Mouse (Mus musculus): ENCODE measurements around the gene Fam19a1. TPM values are rescaled to one million over a fixed set of nuclear protein-coding genes. Genes with fewer than 3 reads are reported as not detected.

Gene Fam19a1
- 5.7 and 8.0 TPM in 2 replicates for polyA plus RNA-seq (2015; fragmentation: Nextera tagmentation; extraction: Ambion mirVana)

DNA sequence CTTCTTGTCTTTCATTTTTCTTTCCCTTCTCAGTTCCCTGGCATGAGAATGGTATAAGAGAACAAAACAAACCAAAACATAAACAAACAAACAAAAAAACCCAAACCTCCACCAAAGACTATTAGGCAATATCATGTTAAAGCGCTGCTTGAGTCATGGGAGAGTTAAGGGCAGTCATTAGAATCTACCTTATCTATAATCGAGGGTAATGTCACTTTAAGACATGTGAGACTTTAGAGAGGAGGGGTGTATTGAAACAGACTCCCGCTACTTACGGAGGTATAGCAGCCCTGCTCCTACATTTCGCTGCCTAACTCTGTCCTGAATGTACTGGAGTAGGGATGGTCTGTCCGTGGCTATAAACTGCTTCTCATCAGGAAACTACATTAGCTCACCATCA lies at the start of gene Fam19a1:
Fam19a1 (plus strand) TSS at position 301 of the 400 bp plus-strand sequence.
- peak within 1 kb of the TSS; percentile 20 for H3K4me3 ChIP-seq
- WGBS: 34% methylated on average over 6 of the region's 6 CpGs
- H3K9me3 ChIP-seq (replicated peaks): no peaks in the 10 kb centered on the region
- peak within 1 kb of the TSS; percentile 34; the same call in 1 of the 2 replicates for H3K9ac ChIP-seq
- H3K4me1 ChIP-seq: peaks cover 30% of the 10 kb centered on the region
- H3K27ac ChIP-seq: no peak within 1 kb of the TSS
- no peaks in the 10 kb centered on the region for H3K36me3 ChIP-seq (ENCODE audit: poor library complexity, severe bottlenecking)
- ATAC-seq: no peak
- H3K27me3 ChIP-seq: peaks cover 12% of the 10 kb centered on the region
- H3K4me2 ChIP-seq: peak within 1 kb of the TSS; percentile 38; the same call in 1 of the 2 replicates

DNA sequence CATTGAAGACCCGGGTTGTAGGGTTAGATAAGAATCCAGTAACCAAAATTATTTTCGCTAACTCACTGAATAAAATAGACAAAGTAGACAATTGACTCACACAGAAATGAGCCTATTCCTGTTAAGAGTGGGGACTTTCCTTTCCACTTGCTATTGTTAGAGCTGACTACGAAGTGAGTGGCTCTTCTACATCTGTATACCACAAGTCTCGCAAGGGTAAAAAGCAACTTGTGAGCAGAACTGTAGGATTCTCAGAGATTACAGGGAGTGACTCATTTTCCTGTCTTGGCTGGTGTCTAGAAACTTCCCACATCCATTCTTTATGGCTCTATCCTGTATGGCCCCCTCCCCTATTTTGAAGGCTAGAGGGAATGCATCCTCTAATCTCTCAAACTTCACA lies 41.9 kb upstream of the Fam19a1 start:
- 90% methylated on average over 4 of the region's 4 CpGs for WGBS

DNA sequence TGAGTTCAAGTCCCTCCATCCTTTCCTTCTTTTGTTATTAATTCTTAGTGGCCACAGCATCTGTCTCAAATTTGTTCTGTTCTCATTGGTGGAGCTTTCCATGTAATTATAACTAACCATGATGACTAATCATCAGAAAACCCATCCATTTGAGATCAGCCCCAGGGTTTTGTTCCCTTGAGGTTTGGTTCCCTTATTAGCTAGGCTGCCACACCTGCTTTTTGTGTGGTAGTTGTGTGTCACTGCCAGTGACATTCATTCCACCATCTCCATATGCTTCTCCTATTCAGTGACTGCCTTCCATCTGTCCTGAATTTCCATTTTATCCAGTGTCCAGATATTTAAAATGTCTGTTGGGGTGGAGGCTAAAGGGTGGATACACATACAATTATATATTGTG lies 41.4 kb upstream of the Fam19a1 start:
- H3K36me3 ChIP-seq (ENCODE audit: poor library complexity, severe bottlenecking): no peaks in the 10 kb centered on the region
- no peaks in the 10 kb centered on the region for H3K27me3 ChIP-seq
- no peak overlapping the region for H3K9ac ChIP-seq
- no peak overlapping the region for H3K4me3 ChIP-seq
- no peak overlapping the region for H3K27ac ChIP-seq
- H3K4me1 ChIP-seq: no peaks in the 10 kb centered on the region
- H3K9me3 ChIP-seq (replicated peaks): no peaks in the 10 kb centered on the region
- ATAC-seq: no peak
- no peak overlapping the region for H3K4me2 ChIP-seq

More for the DNA sequence above, 41.9 kb upstream of the Fam19a1 start:
- ATAC-seq: no peak
- H3K36me3 ChIP-seq (ENCODE audit: poor library complexity, severe bottlenecking): no peaks in the 10 kb centered on the region
- H3K9me3 ChIP-seq (replicated peaks): no peaks in the 10 kb centered on the region
- no peaks in the 10 kb centered on the region for H3K27me3 ChIP-seq
- no peaks in the 10 kb centered on the region for H3K4me1 ChIP-seq
- no peak overlapping the region for H3K4me3 ChIP-seq
- H3K4me2 ChIP-seq: no peak overlapping the region
- H3K27ac ChIP-seq: no peak overlapping the region
- H3K9ac ChIP-seq: no peak overlapping the region

DNA sequence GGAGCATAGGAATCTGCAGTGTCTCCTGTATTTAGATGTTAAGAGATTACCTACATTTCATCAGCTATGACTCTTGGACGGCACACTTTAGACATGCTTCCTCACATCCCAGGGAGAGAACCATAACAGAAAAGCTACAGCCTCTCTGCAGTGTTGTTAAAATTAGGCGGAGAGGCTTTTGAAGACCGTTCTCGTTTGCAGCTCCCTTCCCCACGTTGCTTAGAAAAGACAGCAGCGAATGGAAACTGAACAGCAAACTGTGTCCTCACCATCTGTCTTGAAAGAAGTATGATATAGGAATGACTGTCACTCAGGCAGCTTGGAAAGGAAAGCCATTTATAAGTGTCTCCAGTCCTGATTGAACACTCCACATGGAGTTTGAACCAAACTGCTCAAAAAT lies 23.0 kb upstream of the Fam19a1 start:
- H3K9ac ChIP-seq: no peak overlapping the region
- no peaks in the 10 kb centered on the region for H3K36me3 ChIP-seq (ENCODE audit: poor library complexity, severe bottlenecking)
- 79% methylated on average over 6 of the region's 6 CpGs for WGBS
- H3K27ac ChIP-seq: no peak overlapping the region
- H3K4me3 ChIP-seq: no peak overlapping the region
- no peaks in the 10 kb centered on the region for H3K27me3 ChIP-seq
- no peak for ATAC-seq
- no peaks in the 10 kb centered on the region for H3K9me3 ChIP-seq (replicated peaks)
- H3K4me1 ChIP-seq: no peaks in the 10 kb centered on the region
- no peak overlapping the region for H3K4me2 ChIP-seq

DNA sequence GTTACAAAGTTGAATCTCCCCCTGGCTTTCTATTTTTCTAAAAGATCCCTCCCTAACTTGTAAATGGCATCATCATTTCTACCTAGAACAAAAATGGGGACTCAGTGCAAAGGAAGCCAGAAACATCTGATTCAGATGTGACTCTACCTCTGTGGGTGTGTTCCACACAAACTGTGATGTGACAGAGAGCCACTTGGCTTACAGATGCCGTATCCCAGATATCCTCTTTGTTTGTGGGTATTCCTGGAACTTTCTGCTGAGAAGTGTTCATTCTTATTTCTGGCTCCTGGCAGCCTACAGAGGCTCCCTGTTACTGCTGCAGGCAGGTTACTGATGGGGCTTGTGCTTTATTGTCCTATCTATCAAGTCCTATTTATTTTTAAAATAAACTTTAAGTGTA lies 19.2 kb upstream of the Fam19a1 start:
- Histone ChIP-seq H3K36me3 (ENCODE audit: poor library complexity, severe bottlenecking) (no peaks in the 10 kb centered on the region), H3K27ac (no peak overlapping the region), H3K9ac (no peak overlapping the region), H3K4me2 (no peak overlapping the region), H3K27me3 (no peaks in the 10 kb centered on the region), H3K4me3 (no peak overlapping the region), H3K9me3 (replicated peaks) (no peaks in the 10 kb centered on the region), H3K4me1 (no peaks in the 10 kb centered on the region)
- ATAC-seq: no peak
- 84% methylated on average over 1 of the region's 1 CpGs for WGBS

DNA sequence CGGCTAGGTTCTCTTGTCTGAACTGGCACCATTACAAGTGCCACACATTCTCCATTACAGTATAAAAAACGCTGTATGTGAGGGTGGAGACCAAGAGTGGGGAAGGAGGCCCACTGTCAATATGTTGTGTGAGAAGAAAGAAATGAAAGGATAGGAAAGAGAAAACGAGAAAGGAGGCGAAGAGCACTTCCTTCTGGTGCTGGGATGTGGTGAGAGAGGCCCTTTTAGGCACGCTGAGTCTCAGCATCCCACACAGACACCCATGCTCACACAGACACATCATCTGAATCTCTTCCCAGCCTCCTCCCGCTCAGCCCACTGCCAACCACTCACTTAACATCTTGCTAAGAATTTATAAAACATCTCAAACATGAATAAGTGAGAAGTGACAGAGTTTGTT lies 14.7 kb upstream of the Fam19a1 start:
- Histone ChIP-seq H3K9ac (no peak overlapping the region), H3K27ac (no peak overlapping the region), H3K4me1 (no peaks in the 10 kb centered on the region), H3K4me3 (no peak overlapping the region), H3K9me3 (replicated peaks) (no peaks in the 10 kb centered on the region), H3K4me2 (no peak overlapping the region), H3K36me3 (ENCODE audit: poor library complexity, severe bottlenecking) (no peaks in the 10 kb centered on the region), H3K27me3 (no peaks in the 10 kb centered on the region)
- no peak for ATAC-seq
- 89% methylated on average over 6 of the region's 6 CpGs for WGBS

DNA sequence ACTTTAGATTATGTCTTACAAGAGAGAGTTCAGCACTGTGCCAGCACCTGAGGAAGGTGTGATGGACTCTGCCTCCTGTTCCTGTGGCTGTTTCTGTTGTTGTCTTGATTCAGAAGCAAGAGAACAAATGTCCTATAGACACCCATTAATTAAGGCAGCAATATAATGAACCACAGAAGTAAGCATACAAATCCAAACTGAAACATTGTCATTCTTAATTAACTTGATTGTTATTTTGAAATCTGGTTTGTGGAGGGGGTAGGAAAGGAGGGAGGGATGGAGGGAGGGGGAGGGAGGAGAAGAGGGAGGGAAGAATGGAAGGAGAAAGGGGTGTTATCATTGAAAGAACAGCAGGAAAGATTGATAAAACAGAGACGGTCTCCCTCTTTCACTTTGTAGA lies 1.3 kb upstream of the Fam19a1 start:
- H3K9ac ChIP-seq: no peak overlapping the region
- H3K4me2 ChIP-seq: no peak overlapping the region
- H3K27me3 ChIP-seq: peaks cover 11% of the 10 kb centered on the region
- H3K36me3 ChIP-seq (ENCODE audit: poor library complexity, severe bottlenecking): no peaks in the 10 kb centered on the region
- H3K27ac ChIP-seq: no peak overlapping the region
- ATAC-seq: no peak
- peaks cover 24% of the 10 kb centered on the region for H3K4me1 ChIP-seq
- WGBS: 65% methylated on average over 1 of the region's 1 CpGs
- H3K9me3 ChIP-seq (replicated peaks): no peaks in the 10 kb centered on the region
- no peak overlapping the region for H3K4me3 ChIP-seq

DNA sequence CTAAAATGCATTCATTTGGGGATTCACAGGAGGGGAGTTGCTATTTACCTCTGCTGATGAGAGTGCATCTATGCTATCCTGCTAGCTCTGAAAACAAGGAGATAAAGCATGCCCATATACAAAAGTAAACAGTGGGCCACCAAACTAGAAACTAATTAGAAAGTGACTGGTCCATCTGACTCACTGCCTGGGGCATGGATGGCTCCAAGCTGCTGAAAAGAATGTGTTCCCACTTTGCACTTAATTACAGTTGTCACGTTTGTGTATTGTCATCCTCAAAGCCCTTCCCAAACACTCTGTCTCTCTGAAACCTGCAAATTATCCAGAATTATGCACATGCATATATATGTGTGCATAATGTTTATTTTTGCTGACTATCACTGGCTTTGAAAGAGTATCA lies 1.2 kb downstream of the Fam19a1 start:
- Histone ChIP-seq H3K9ac (no peak overlapping the region), H3K4me3 (0 out of 2 replicates have a peak overlapping the region, but pooled peaks have one; percentile 6)

DNA sequence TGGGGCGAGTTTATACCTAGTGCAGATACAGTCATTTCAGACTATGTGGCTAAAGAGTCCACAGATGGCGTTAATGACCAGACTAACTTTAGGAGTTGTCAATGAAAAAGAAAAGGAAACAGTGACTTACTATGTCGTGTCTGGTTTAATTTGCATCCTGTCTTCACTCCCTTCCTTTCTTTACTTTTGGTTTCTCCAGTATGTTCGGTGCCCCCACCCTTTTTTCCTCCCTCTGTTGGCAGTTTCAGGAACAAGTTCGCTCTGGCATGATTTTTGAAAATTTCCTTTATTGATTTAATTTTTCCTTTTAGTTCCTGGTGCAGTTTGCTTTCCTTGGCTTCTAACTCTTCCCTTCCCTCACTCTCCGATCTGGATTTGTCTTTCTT lies 3.2 kb downstream of the Fam19a1 start:
- Histone ChIP-seq H3K9me3 (replicated peaks) (no peaks in the 10 kb centered on the region), H3K9ac (peak overlapping the region; percentile 75), H3K4me1 (peaks cover 30% of the 10 kb centered on the region), H3K4me3 (peak overlapping the region; percentile 59), H3K27me3 (peaks cover 14% of the 10 kb centered on the region), H3K36me3 (ENCODE audit: poor library complexity, severe bottlenecking) (no peaks in the 10 kb centered on the region), H3K27ac (no peak overlapping the region), H3K4me2 (peak overlapping the region; percentile 96)
- WGBS: 7% methylated on average over 6 of the region's 6 CpGs
- ATAC-seq: no peak; the same call in 1 of the 2 replicates

More for the DNA sequence above, 1.2 kb downstream of the Fam19a1 start:
- 6% methylated on average over 1 of the region's 1 CpGs for WGBS
- Histone ChIP-seq H3K27me3 (peaks cover 14% of the 10 kb centered on the region), H3K4me1 (peaks cover 30% of the 10 kb centered on the region), H3K9me3 (replicated peaks) (no peaks in the 10 kb centered on the region), H3K4me2 (peak overlapping the region; percentile 11; the same call in 1 of the 2 replicates), H3K27ac (no peak overlapping the region), H3K36me3 (ENCODE audit: poor library complexity, severe bottlenecking) (no peaks in the 10 kb centered on the region)
- no peak; the same call in 1 of the 2 replicates for ATAC-seq

DNA sequence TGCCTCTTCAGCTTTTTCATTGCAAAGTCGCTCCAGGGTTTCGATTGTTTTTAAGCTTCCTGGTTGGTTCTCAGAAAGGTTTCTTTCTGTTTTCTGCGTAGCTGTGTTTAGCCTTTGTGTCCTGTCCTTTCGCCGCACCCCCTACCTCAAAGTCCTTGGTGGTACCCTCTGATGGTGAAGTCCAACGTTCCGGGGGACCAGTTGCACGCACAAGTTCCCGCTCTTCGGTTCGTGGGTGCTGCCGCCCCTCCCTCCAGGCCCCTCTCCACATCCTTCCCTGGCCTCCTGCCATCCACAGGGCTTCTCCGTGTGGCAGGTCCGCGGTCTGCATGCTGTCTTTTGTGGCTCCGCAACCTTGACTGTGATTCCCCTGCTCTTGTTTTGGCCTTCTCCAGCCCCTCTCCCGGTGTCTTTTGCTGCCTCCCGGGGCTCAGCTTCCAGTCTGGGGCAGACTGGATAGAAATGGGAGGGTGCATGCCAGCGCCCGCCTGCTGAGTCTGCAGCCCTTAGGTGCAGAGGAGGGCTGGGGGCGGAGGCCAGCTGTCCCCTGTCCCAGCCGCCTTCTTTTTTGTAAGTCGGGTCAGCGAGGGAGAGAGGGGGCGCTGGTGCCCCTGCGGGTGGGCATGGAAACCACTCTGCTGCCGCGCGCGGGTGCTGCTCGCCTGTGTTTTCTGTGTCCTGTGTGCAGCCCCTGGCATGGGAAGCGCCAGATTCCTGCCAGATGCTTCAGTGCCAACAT lies 3.7 kb downstream of the Fam19a1 start:
- ATAC-seq: peak; percentile 76

DNA sequence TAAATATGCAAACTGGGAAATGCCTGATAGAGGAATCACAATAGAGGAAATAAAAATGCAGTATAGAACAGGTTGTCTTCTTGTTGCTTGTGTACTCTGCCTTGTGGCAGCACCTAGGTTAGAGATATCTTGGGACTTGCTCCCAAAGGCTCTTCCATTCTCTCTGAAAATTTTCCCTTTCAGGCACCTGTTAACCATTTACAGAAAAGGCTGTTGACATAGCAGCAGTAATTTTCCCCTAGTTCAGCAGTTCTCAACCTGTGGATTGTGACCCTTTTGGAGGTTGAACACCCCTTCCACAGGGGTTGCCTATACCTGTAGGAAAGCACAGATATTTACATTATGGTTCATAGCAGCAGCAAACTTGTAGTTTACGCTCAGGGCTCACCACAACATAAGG lies 30.4 kb downstream of the Fam19a1 start:
- no peaks in the 10 kb centered on the region for H3K4me1 ChIP-seq
- no peaks in the 10 kb centered on the region for H3K27me3 ChIP-seq
- H3K4me2 ChIP-seq: no peak overlapping the region
- ATAC-seq: no peak
- H3K4me3 ChIP-seq: no peak overlapping the region
- H3K36me3 ChIP-seq (ENCODE audit: poor library complexity, severe bottlenecking): no peaks in the 10 kb centered on the region
- H3K9me3 ChIP-seq (replicated peaks): no peaks in the 10 kb centered on the region
- WGBS: 92% methylated on average over 1 of the region's 1 CpGs
- no peak overlapping the region for H3K27ac ChIP-seq
- H3K9ac ChIP-seq: no peak overlapping the region

More for the DNA sequence above, 3.7 kb downstream of the Fam19a1 start:
- Histone ChIP-seq H3K27ac (no peak overlapping the region), H3K4me2 (peak overlapping the region; percentile 96), H3K4me1 (peaks cover 30% of the 10 kb centered on the region), H3K36me3 (ENCODE audit: poor library complexity, severe bottlenecking) (no peaks in the 10 kb centered on the region), H3K27me3 (peaks cover 14% of the 10 kb centered on the region), H3K9me3 (replicated peaks) (no peaks in the 10 kb centered on the region), H3K9ac (peak overlapping the region; percentile 75), H3K4me3 (peak overlapping the region; percentile 59)
- WGBS: 2% methylated on average over 32 of the region's 32 CpGs

DNA sequence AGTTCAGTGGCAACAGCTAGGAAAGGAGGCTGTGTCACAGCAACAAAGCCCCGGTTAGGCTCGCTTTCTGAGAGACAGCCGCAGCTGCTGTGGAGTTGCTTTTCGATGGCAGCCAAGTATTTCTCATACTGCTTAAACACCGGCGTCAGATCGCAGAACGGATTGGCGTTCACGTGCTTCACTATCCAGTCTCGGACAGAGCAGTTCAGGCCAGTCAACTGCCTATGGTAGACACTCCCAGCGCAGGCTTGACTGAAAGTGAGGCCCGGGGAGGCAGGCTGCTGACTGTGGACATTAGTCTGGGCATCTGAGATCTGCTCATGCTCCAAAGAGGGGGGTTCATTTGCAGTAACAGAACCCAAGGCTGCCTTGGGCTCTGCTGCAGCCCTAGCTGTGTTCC lies 52.4 kb downstream of the Fam19a1 start:
- ATAC-seq: no peak
- Histone ChIP-seq H3K4me1 (no peaks in the 10 kb centered on the region), H3K9ac (no peak overlapping the region), H3K4me3 (no peak overlapping the region), H3K4me2 (no peak overlapping the region), H3K27ac (no peak overlapping the region), H3K36me3 (ENCODE audit: poor library complexity, severe bottlenecking) (no peaks in the 10 kb centered on the region), H3K27me3 (no peaks in the 10 kb centered on the region), H3K9me3 (replicated peaks) (no peaks in the 10 kb centered on the region)
- WGBS: 91% methylated on average over 13 of the region's 13 CpGs
